Mouse (Mus musculus) hindbrain, postnatal 0 days (tissue): ENCODE measurements around the gene Ifnar2. TPM values are rescaled to one million over a fixed set of nuclear protein-coding genes. Genes with fewer than 3 reads are reported as not detected.

Experiments
- ATAC-seq: fragments of 200-750 bp; cut with Nextera tagmentation; 2 replicates; pipeline ENCODE4 v1.8.0; 2017; ENCODE audit warnings: mild to moderate bottlenecking, moderate TSS enrichment, moderate library complexity
- DNase-seq: peaks from one replicate; pipeline ENCODE4 v3.0.0-alpha.2; 2015; ENCODE audit warnings: low spot score
- H3K27ac ChIP-seq: fragments of 300-500 bp; sonication (generic); 2 replicates; pipeline ENCODE4 v1.5.1; 2014; ENCODE audit warnings: mild to moderate bottlenecking
- H3K27me3 ChIP-seq: fragments of 300-500 bp; sonication (generic); 2 replicates; pipeline ENCODE4 v1.6.1; 2014; ENCODE audit warnings: low read length, mixed read lengths; ENCODE audit not compliant: insufficient read depth
- H3K36me3 ChIP-seq: fragments of 300-500 bp; sonication (generic); 2 replicates; pipeline ENCODE4 v1.6.1; 2014; ENCODE audit warnings: low read length, mixed read lengths; ENCODE audit not compliant: insufficient read depth
- H3K4me1 ChIP-seq: fragments of 300-500 bp; sonication (generic); 2 replicates; pipeline ENCODE4 v1.6.1; 2014; ENCODE audit warnings: antibody characterized with exemption, low read length, mixed read lengths; ENCODE audit not compliant: insufficient read depth
- H3K4me2 ChIP-seq: fragments of 300-500 bp; sonication (generic); 2 replicates; pipeline ENCODE4 v1.6.1; 2014; ENCODE audit warnings: low read depth, mild to moderate bottlenecking, low read length, moderate library complexity, mixed read lengths
- H3K4me3 ChIP-seq: fragments of 300-500 bp; sonication (generic); 2 replicates; pipeline ENCODE4 v1.5.1; 2014; ENCODE audit warnings: low read length
- H3K9ac ChIP-seq: fragments of 300-500 bp; sonication (generic); replicated peaks from 2 replicates; pipeline ENCODE4 v1.6.1; 2014; ENCODE audit warnings: mild to moderate bottlenecking, low read length, moderate library complexity, mixed read lengths
- H3K9me3 ChIP-seq: fragments of 300-500 bp; sonication (generic); 2 replicates; pipeline ENCODE4 v1.6.1; 2016; ENCODE audit warnings: low read length, mixed read lengths
- CTCF ChIP-seq: IDR thresholded peaks from 2 replicates; pipeline ENCODE4 v1.5.1; 2016; ENCODE audit warnings: antibody characterized with exemption, control low read depth, low read depth
- WGBS: fragments of 180-500 bp; shearing (Covaris S2); extraction: QIAGEN DNeasy Blood & Tissue Kit; methylation state at CpG from one replicate; pipeline ENCODE4 v1.1.7; 2014; 5-methylcytosine and 5-hydroxymethylcytosine counted together
- polyA plus RNA-seq: library from polyadenylated mRNA; unstranded; fragments of >200 nt; fragmentation: Nextera tagmentation; extraction: Ambion mirVana; gene quantifications from 2 replicates; pipeline ENCODE4 v1.2.1, GENCODE M21; 2015
- total RNA-seq: library from RNA; depleted of rRNA; stranded (reverse); fragments of >200 nt; gene quantifications from 2 replicates; pipeline ENCODE4 v1.2.3, GENCODE M21; 2014; rRNA removed

Ifnar2 gene
- total and polyA plus RNA-seq, 2 experiments from 2014 or later = 20.9 to 49.9 TPM

- Histone ChIP-seq H3K36me3 (no peaks in the 10 kb centered on the region), H3K4me3 (no peak overlapping the region), H3K4me1 (no peaks in the 10 kb centered on the region), H3K27me3 (no peaks in the 10 kb centered on the region), H3K9ac (no peak overlapping the region), H3K27ac (no peak overlapping the region), H3K9me3 (no peaks in the 10 kb centered on the region), H3K4me2 (no peak overlapping the region)
- TF ChIP-seq CTCF = no peak
- no peak for DNase-seq
- no peak for ATAC-seq
- 94% methylated on average over 5 of the region's 5 CpGs for WGBS
Measured at GRCm38 (mm10) chr16:91448088-91448487, 75.5 kb downstream of the Ifnar2 start.

GRCm38 (mm10) chr16:91448895-91449294 lies 76.3 kb downstream of the Ifnar2 start:
- Histone ChIP-seq H3K4me2 (no peak overlapping the region), H3K36me3 (no peaks in the 10 kb centered on the region), H3K4me3 (no peak overlapping the region), H3K27ac (no peak overlapping the region), H3K9ac (no peak overlapping the region), H3K27me3 (no peaks in the 10 kb centered on the region), H3K9me3 (no peaks in the 10 kb centered on the region), H3K4me1 (no peaks in the 10 kb centered on the region)
- WGBS = 81% methylated on average over 7 of the region's 7 CpGs
- TF ChIP-seq CTCF = no peak
- ATAC-seq = no peak
- DNase-seq = no peak

- Histone ChIP-seq H3K9ac (no peak overlapping the region), H3K4me2 (no peak overlapping the region), H3K9me3 (no peaks in the 10 kb centered on the region), H3K27me3 (no peaks in the 10 kb centered on the region), H3K27ac (no peak overlapping the region), H3K36me3 (no peaks in the 10 kb centered on the region), H3K4me3 (no peak overlapping the region), H3K4me1 (no peaks in the 10 kb centered on the region)
- DNase-seq (no peak), ATAC-seq (no peak)
- WGBS = 85% methylated on average over 12 of the region's 12 CpGs
- TF ChIP-seq CTCF = no peak
Measured at GRCm38 (mm10) chr16:91450137-91451064, 77.8 kb downstream of the Ifnar2 start.

- WGBS = 87% methylated on average over 2 of the region's 2 CpGs
- Histone ChIP-seq H3K9me3 (no peaks in the 10 kb centered on the region), H3K4me1 (no peaks in the 10 kb centered on the region), H3K9ac (no peak overlapping the region), H3K4me2 (no peak overlapping the region), H3K4me3 (no peak overlapping the region), H3K27me3 (no peaks in the 10 kb centered on the region), H3K27ac (no peak overlapping the region), H3K36me3 (no peaks in the 10 kb centered on the region)
- TF ChIP-seq CTCF = no peak
- DNase-seq = no peak
- no peak for ATAC-seq
Measured at GRCm38 (mm10) chr16:91451949-91452348, 79.4 kb downstream of the Ifnar2 start.

GRCm38 (mm10) chr16:91452363-91452896 lies 79.8 kb downstream of the Ifnar2 start:
- H3K27ac ChIP-seq = no peak overlapping the region
- DNase-seq (no peak), ATAC-seq (no peak)
- 73% methylated on average over 6 of the region's 6 CpGs for WGBS
- H3K4me2 ChIP-seq = no peak overlapping the region
- H3K27me3 ChIP-seq = no peaks in the 10 kb centered on the region
- TF ChIP-seq CTCF = no peak
- no peaks in the 10 kb centered on the region for H3K36me3 ChIP-seq
- H3K9ac ChIP-seq = no peak overlapping the region
- H3K4me1 ChIP-seq = no peaks in the 10 kb centered on the region
- no peaks in the 10 kb centered on the region for H3K9me3 ChIP-seq
- H3K4me3 ChIP-seq = no peak overlapping the region

Other genes starting within 250 kb of the Ifnar2 start
- gene Olig2, start 147.3 kb upstream of the Ifnar2 start, total RNA-seq = 58.7 and 66.3 TPM in 2 replicates
- gene Olig2, start 147.3 kb upstream of the Ifnar2 start, polyA plus RNA-seq = 16.0 and 17.3 TPM in 2 replicates
- 240 and 249 TPM in 2 replicates for gene Olig1, start 103.0 kb upstream of the Ifnar2 start, total RNA-seq
- 199 and 227 TPM in 2 replicates for gene Olig1, start 103.0 kb upstream of the Ifnar2 start, polyA plus RNA-seq
- not detected in 2 replicates for gene Gm21970, start 18.9 kb downstream of the Ifnar2 start, total RNA-seq
- not detected in 2 replicates for gene Gm21970, start 18.9 kb downstream of the Ifnar2 start, polyA plus RNA-seq
- gene Il10rb, start 33.4 kb downstream of the Ifnar2 start, total RNA-seq = 4.2 and 7.1 TPM in 2 replicates
- gene Il10rb, start 33.4 kb downstream of the Ifnar2 start, polyA plus RNA-seq = 14.6 and 14.8 TPM in 2 replicates
- 53.1 and 60.5 TPM in 2 replicates for gene Ifnar1, start 112.5 kb downstream of the Ifnar2 start, total RNA-seq
- gene Ifnar1, start 112.5 kb downstream of the Ifnar2 start, polyA plus RNA-seq = 33.6 and 34.1 TPM in 2 replicates
- 53.1 and 68.4 TPM in 2 replicates for gene Ifngr2, start 174.3 kb downstream of the Ifnar2 start, total RNA-seq
- 131 and 140 TPM in 2 replicates for gene Ifngr2, start 174.3 kb downstream of the Ifnar2 start, polyA plus RNA-seq
- 79.6 and 93.3 TPM in 2 replicates for gene Tmem50b, start 225.0 kb downstream of the Ifnar2 start, total RNA-seq
- 107 and 114 TPM in 2 replicates for gene Tmem50b, start 225.0 kb downstream of the Ifnar2 start, polyA plus RNA-seq
- gene Dnajc28, start 246.2 kb downstream of the Ifnar2 start, total RNA-seq = 1.7 and 5.3 TPM in 2 replicates
- 2.9 and 3.8 TPM in 2 replicates for gene Dnajc28, start 246.2 kb downstream of the Ifnar2 start, polyA plus RNA-seq